Mouse (Mus musculus): ENCODE data around the gene F13b.
A peak's percentile ranks its signal among the peaks of the same experiment; 100 is the strongest.

F13b gene

GRCm38 (mm10) chr1:139501258-139501752 is at the start of gene F13b:
Gene F13b, plus strand, starts transcription at chr1:139501702.
- no peak for DNase-seq (ENCODE audit: low read depth, low spot score)

GRCm38 (mm10) chr1:139454340-139455225 is 46.9 kb upstream of the F13b start, which contains the start of gene Aspm:
Gene Aspm, plus strand, starts transcription at chr1:139454772.
- DNase-seq (ENCODE audit: low read depth, low spot score) = peak; percentile 79

- no peak for DNase-seq (ENCODE audit: low read depth, low spot score)
Observed at GRCm38 (mm10) chr1:139455226-139455869, 46.2 kb upstream of the F13b start.

- no peak for DNase-seq (ENCODE audit: low read depth, low spot score)
Observed at GRCm38 (mm10) chr1:139460807-139461206, 40.7 kb upstream of the F13b start.

GRCm38 (mm10) chr1:139465936-139466335 is 35.6 kb upstream of the F13b start:
- no peak for DNase-seq (ENCODE audit: low read depth, low spot score)

- DNase-seq (ENCODE audit: low read depth, low spot score) = no peak
Observed at GRCm38 (mm10) chr1:139478898-139479297, 22.6 kb upstream of the F13b start.

- no peak for DNase-seq (ENCODE audit: low read depth, low spot score)
Observed at GRCm38 (mm10) chr1:139480246-139480645, 21.3 kb upstream of the F13b start.

- no peak for DNase-seq (ENCODE audit: low read depth, low spot score)
Observed at GRCm38 (mm10) chr1:139481146-139481545, 20.4 kb upstream of the F13b start.

- DNase-seq (ENCODE audit: low read depth, low spot score) = no peak
Observed at GRCm38 (mm10) chr1:139494630-139495029, 6.9 kb upstream of the F13b start.

- no peak for DNase-seq (ENCODE audit: low read depth, low spot score)
Observed at GRCm38 (mm10) chr1:139495408-139495807, 6.1 kb upstream of the F13b start.

GRCm38 (mm10) chr1:139496212-139496611 is 5.3 kb upstream of the F13b start:
- no peak for DNase-seq (ENCODE audit: low read depth, low spot score)

- DNase-seq (ENCODE audit: low read depth, low spot score) = no peak
Observed at GRCm38 (mm10) chr1:139499751-139500150, 1.8 kb upstream of the F13b start.

- no peak for DNase-seq (ENCODE audit: low read depth, low spot score)
Observed at GRCm38 (mm10) chr1:139514556-139514955, 13.1 kb downstream of the F13b start.

GRCm38 (mm10) chr1:139548536-139548935 is 47.0 kb downstream of the F13b start:
- no peak for DNase-seq (ENCODE audit: low read depth, low spot score)

GRCm38 (mm10) chr1:139551311-139551710 is 49.8 kb downstream of the F13b start:
- DNase-seq (ENCODE audit: low read depth, low spot score) = no peak

GRCm38 (mm10) chr1:139560024-139560423 is 58.5 kb downstream of the F13b start, which contains the start of gene Cfhr1:
Gene Cfhr1, minus strand, starts transcription at chr1:139560272.
- no peak for DNase-seq (ENCODE audit: low read depth, low spot score)
